Mouse (Mus musculus): ENCODE results near the gene Grap. TPM values are rescaled to one million over a fixed set of nuclear protein-coding genes. Genes with fewer than 3 reads are reported as not detected.
"Not testable (repeated sequence)": the region's sequence is repeated elsewhere in the genome, so short reads cannot be mapped to it uniquely, and the experiment has no call there.

The Grap gene
- total RNA-seq (2021) = 1 to 10 TPM; 5.1 to 6.7 TPM

DNA sequence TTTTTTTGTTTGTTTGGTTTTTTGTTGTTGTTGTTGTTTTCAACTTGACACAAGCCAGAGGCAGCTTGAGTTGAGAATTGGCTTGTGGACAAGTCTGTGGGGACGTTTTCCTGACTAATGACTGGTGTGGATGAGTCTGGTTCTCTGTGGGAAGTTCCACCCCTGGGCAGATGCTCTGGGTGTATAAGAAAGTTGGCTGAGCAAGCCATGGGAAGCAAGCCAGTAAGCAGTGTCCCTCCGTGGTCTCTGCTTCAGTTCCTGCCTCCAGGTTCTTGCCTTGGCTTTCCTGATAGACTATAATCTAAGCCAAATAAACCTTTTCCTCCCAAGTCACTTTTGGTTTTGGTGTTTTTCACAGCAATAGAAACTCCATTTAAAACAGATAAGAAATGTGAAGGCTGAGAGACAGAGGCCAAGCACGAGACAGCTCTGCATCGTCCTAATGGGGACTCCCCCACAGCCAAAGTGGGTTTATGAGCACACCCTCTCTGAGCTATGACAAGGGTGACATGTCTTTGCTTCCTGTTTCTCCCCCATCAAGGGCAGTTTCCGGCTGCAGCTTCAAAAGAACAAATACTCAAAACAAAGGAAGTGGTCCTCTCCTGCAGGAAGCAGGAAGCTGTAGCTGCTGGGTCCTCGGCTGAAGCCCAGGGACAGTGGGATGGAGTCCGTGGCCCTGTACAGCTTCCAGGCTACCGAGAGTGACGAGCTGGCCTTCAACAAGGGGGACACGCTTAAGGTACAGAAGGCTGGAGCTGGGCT lies at the start of gene Grap:
Gene Grap (plus strand): TSS at position 580 of the 762 bp plus-strand sequence.
- intact Hi-C loops (cut with DNase I) = no loop called here
- DNase-seq (ENCODE audit: low spot score in 2 of 2) = no peak

- no peak for DNase-seq (ENCODE audit: low spot score in 2 of 2)
- intact Hi-C loops (cut with DNase I) = no loop called here
These were observed 45.0 kb upstream of the Grap start for GRCm38 (mm10) chr11:61608072-61608471.

DNA sequence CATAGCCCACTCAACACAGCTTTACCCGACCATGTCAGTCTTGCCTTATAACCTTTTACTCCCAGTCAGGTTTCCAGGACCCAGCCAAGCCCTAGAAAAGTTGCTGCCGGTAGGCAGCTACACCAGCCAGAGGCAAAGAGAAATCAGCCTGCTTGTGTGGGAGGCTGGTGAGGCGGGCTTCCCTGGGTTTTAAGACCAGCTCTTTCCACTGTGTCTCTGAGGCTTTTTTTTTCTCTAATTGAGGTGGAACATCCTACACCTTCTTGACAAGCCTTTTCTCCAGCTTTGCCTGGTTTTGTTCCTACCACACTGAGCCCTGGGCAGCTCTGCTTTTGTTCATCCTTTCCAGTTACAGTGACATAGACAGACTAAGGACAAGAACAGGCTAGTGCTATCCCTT lies 41.9 kb upstream of the Grap start:
- DNase-seq (ENCODE audit: low spot score in 2 of 2) = peak in 1 of 2 experiments; percentile 20
- intact Hi-C loops (cut with DNase I) = no loop called here

DNA sequence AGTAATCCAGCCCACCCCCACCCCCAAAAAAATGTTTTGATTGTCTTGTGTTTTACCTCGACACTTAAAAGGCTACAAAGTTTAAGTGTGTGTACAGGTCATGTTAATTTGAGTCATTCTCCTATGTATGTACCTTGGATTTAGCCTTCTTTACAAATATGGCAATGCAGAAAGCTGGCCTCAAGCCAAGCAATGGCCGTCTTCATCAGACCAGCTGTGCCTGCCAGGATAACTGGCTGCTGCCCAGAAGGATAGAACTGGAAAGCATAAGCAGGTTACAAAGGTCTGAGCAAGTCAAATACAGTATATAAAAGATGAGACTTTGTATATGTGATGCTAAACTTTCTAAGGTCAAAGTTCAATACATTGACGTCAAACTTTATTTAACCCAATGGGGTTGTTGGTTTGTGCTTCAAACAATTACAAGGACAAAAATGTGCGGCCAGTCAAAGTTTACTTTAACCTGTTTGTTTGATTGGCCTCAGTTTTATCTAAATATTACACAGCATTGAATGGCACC lies 40.9 kb upstream of the Grap start:
- intact Hi-C loops (cut with DNase I) = no loop called here
- DNase-seq (ENCODE audit: low spot score in 2 of 2) = no peak

GRCm38 (mm10) chr11:61614401-61614800 lies 38.7 kb upstream of the Grap start:
- DNase-seq (ENCODE audit: low spot score in 2 of 2) = peak in 1 of 2 experiments; percentile 22
- intact Hi-C loops (cut with DNase I) = no loop called here

GRCm38 (mm10) chr11:61615686-61616522 lies 37.2 kb upstream of the Grap start:
- no peak for DNase-seq (ENCODE audit: low spot score in 2 of 2)
- intact Hi-C loops (cut with DNase I) = loop anchor here (5.0 kb wide), 1 partner anchor 84 kb away; no protein-coding TSS in a partner anchor

DNA sequence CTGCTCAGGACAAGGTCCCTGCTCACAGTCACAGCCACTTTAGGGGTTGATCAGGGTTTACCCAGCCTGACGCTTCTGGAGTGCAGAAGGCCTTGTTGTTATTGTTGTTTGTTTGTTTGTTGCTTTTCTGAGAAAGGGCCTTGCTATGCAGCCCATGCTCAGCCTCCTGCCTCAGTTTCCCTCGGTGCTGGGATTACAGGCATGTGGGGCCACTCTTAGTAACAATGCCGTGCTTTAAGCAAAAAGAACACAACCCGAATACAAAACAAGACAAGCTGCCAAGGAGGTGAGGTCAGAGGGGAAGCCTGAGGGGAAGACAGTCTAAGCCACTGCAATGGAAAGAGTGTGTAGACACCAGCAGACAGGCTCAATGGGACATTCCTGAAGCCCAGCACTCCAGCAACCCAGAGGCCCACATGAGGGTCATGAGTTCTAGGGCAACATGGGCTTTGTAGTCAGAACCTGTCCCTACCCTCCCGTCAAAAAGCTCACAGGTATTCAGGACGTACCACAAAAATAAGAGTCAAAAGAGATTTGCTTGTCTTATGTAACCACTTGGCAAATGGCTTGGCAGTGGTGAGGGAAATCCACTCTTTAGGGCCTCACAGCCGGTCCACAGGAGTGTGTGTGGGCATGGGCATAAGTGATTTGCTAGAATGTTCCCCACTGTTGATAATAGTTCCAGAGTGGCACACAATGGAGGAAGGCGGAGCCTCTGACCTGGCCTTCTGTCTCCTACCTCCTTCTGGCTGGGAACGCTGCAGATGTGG lies 36.4 kb upstream of the Grap start:
- intact Hi-C loops (cut with DNase I) = loop anchor here (5.0 kb wide), 1 partner anchor 84 kb away; no protein-coding TSS in a partner anchor

DNA sequence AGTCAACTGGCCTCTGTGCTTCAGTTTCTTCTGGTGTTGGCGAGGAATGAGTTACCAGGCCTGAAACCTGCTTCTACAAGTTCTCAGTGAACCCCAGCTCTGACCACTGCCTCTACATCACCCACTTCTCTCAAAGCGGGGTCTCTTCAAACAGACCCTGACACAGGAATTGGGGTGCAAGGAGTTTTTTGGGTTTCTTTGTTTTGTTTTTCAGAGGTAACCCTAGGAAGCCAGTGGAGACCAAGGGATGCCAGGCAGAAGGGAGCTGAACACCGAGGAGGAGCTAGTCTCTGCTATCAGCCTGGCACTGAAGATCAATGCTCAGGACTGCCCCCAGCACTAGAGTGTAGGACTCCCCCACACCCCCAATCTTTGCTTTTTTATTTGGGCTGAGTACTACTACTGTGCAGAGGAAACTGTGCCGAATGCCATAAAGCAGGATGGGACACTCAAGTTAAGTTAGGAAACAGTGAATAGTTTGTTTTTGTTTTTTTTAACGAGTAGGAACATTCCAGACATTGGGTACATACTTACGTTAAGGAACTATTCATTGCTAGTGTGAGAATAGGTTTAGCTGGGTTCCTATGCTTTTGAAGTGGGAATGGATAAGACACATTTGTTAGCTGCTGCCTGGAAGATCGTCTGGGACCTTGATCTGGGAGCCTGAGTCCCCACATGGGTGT lies 35.6 kb upstream of the Grap start:
- DNase-seq (ENCODE audit: low spot score in 2 of 2) = no peak
- intact Hi-C loops (cut with DNase I) = loop anchor here (5.0 kb wide), 1 partner anchor 85 kb away; no protein-coding TSS in a partner anchor

More for the DNA sequence above, 36.4 kb upstream of the Grap start:
- DNase-seq (ENCODE audit: low spot score in 2 of 2) = peak in 1 of 2 experiments; percentile 22

- intact Hi-C loops (cut with DNase I) = loop anchor here (2.0 to 5.0 kb wide), 2 partner anchors 39 to 86 kb away; partner anchors contain the start of gene Epn2
These were observed 34.9 kb upstream of the Grap start for GRCm38 (mm10) chr11:61618131-61618530.

DNA sequence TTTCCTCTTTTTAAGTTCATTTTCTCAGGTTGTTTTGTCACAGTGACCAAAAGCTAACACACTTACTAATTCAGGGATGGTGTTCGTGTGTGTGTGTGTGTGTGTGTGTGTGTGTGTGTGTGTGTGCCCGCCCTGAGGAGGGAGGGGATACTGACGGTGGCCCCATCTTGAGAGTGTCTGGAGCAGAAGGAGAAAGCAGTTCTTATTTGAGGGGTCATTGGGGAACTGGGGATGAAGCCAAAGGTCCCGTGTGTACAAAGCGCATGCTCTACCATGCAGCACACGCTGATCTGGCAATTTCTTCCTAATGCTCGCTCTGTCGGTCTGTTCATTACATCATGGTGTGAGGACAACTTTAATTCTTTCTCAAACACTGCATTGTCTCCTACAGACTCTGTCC lies 34.5 kb upstream of the Grap start:
- DNase-seq (ENCODE audit: low spot score in 2 of 2) = no peak
- intact Hi-C loops (cut with DNase I) = loop anchor here (2.0 to 5.0 kb wide), 2 partner anchors 40 to 86 kb away; partner anchors contain the start of gene Epn2

More at GRCm38 (mm10) chr11:61618131-61618530, 34.9 kb upstream of the Grap start:
- no peak for DNase-seq (ENCODE audit: low spot score in 2 of 2)

- intact Hi-C loops (cut with DNase I) = loop anchor here (2.0 to 5.0 kb wide), 2 partner anchors 41 to 87 kb away; partner anchors contain the start of gene Epn2
- no peak for DNase-seq (ENCODE audit: low spot score in 2 of 2)
These were observed 33.7 kb upstream of the Grap start for GRCm38 (mm10) chr11:61619356-61619755.

DNA sequence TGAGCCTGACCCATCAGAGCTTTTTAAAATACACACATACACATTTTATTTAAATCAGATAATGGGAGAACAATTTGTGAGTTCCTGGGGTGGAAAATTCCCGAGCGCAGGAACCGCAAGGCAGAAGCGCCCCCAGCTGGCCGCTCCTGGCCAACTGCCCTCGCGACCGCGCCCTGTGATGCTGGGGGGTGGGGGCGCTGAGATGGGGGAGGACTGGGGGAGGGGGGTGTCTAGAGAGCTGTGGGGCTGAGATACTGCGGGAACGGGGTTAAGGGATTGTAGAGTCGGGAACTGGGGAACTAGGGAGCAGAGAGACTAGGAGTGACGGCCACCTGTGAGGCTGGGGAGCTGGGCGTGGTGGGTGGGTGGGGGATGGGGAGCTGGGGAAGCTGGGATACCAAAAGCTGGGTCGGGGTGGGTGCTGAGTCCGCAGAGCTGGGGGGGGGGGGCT lies 33.2 kb upstream of the Grap start:
- intact Hi-C loops (cut with DNase I) = loop anchor here (1.0 to 5.0 kb wide), 5 partner anchors 41 to 578 kb away; partner anchors contain the start of genes B9d1 and Epn2
- peak; percentile 69 to 73 for DNase-seq (ENCODE audit: low spot score in 2 of 2)

DNA sequence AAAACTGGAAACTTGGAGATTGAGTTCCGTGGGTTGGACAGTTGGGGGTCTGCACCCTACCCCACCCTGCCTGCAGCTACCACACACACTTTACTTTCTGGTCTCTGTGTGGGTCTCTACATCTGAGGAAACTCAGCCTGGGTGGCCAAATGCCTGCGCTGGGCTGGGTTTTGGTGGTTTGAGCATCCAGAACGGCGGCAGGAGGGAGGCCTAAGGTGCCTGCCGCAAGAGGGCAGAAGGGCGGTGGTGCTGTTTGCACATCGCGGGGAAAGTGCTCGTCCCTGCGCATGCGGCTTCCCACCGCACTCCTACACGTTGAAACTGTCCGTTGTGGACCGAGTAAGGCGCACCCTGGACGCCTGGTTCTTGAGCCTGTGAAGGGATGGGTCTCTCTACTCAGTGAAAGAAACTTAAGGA lies 32.8 kb upstream of the Grap start:
- intact Hi-C loops (cut with DNase I) = loop anchor here (1.0 to 5.0 kb wide), 3 partner anchors 95 to 578 kb away; partner anchors contain the start of gene B9d1
- DNase-seq (ENCODE audit: low spot score in 2 of 2) = peak; percentile 81 to 87

DNA sequence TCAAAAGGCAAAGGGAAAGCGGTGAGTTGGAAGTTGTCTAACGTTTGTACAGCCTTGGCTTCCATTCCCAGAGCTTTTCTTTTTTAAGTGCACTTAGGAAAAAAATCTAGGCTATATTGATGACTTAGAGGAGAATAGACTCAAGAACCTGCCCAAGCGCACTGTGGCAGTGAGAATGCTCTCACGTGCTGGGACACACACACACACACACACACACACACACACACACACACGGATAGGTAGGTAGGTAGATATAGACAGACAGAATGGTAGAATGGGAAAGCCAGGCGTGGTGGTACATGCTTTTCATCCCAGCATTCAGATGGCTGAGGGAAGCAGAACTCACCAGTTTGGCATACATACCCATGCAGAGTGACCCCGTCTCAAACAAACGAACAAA lies 32.3 kb upstream of the Grap start:
- DNase-seq (ENCODE audit: low spot score in 2 of 2) = no peak
- intact Hi-C loops (cut with DNase I) = loop anchor here (1.0 to 5.0 kb wide), 3 partner anchors 94 to 578 kb away; partner anchors contain the start of gene B9d1

DNA sequence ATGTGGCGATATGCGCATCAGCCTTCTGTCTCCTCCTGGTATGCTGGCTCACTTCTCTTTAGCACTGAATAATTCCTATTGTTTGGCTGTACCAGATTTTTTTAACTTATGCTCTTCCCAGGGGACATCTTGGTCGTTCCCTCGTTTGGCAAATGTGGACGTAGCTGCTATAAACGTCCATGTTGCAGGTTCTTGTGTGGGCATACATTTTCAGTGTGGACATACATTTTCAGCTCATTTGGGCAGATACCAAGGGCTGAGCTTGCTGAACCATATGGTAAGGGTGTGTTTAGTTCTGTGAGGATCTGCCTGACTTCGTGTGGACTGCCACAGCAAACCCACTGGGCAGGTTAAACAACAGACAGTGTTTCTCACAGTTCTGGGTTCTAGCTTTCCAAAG lies 27.9 kb upstream of the Grap start:
- peak in 1 of 2 experiments; percentile 82 for DNase-seq (ENCODE audit: low spot score in 2 of 2)
- intact Hi-C loops (cut with DNase I) = loop anchor here (2.0 kb wide), 1 partner anchor 216 kb away; no protein-coding TSS in a partner anchor

- DNase-seq (ENCODE audit: low spot score in 2 of 2) = no peak
- intact Hi-C loops (cut with DNase I) = no loop called here
These were observed 26.6 kb upstream of the Grap start for GRCm38 (mm10) chr11:61626509-61626908.

DNA sequence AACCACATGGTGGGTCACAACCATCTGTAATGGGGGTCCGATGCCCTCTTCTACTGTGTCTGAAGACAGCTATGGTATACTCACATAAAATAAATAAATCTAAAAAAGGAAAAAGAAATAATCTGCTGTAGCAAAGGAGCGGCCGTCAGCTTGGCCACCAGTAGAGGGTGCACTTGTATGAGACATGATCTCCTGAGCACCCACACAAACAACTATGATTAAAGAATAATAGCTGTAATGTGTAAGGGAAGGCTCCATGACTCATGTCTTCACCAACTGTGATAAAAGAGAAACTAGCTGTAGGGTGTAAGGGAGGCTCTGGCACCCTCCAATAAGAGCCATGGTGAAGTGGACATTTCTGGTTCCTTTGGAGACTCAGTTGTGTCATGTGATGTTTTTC lies 23.4 kb upstream of the Grap start:
- intact Hi-C loops (cut with DNase I) = no loop called here
- no peak for DNase-seq (ENCODE audit: low spot score in 2 of 2)

DNA sequence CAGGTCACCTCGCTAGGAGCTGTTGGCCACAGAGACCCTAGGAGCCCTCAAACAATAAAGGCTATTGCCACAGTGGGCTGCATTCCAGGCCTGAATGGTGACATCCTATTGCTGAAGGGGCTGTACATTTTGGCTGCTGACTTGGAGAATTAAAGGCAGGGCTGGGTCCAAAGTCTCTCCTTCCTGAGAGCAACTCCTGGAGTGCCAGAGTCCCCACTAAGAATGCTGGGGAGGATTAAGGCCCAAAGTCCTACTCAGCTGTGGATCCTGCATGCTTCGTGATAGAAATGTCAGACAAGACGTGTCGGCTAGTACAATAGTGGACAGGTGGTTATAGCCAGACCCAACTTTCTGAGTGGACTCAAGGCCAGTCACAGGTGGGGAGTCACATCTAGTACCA lies 16.8 kb upstream of the Grap start:
- DNase-seq (ENCODE audit: low spot score in 2 of 2); intact Hi-C loops (cut with DNase I): not testable (repeated sequence)
